Mouse (Mus musculus): Measurements from ENCODE around the gene Ppp1r15b. TPM values are rescaled to one million over a fixed set of nuclear protein-coding genes. Genes with fewer than 3 reads are reported as not detected.

Gene Ppp1r15b
- polyA plus RNA-seq, 1 experiment from 2014 or later, result 46.7 TPM

DNA sequence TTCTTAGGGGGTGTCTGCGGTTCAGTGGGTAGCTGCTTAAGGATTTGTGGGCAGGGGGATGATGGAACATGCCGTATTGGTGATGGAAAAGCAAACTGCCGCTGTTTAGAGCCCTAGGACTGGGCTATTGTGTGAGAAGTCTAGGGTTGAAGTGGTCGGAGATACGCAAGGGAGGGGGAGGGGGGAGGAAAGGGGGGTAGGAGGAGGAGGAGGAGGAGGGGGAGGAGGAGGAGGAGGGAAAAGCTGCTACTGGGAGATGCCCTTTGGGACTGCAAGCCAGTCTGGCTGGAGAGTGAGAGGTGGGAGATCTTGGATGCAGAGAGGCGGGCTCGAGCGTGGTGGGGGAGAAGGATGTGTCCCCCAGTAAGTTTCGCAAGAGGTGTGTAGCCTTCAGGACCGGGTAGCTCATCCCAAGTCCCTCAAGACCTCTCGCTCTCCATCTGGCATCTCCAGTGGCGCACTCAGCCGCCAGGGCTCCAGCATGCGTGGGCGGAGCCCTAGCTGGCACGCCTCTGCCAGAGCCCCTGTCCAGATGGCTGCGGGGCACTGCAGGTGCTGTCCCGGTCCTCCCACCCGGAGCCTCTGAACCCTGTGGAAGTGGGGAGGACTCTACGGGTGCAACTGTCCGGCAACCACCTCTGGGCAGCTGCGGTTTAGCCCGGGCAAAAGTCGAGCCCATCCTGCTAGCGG, 51.2 kb downstream of the Ppp1r15b start:
- peak overlapping the region; percentile 26 for H3K4me3 ChIP-seq (ENCODE audit: low read depth, low read length)
- peaks cover 18% of the 10 kb centered on the region for H3K27me3 ChIP-seq (ENCODE audit: control insufficient read depth, insufficient read depth, low read length)
- H3K4me2 ChIP-seq (ENCODE audit: low read depth, severe bottlenecking), result peak overlapping the region; percentile 89
- DNase-seq (ENCODE audit: low spot score), result peak; percentile 58
- H3K9ac ChIP-seq (ENCODE audit: low read length), result no peak overlapping the region; the same call in 1 of the 2 replicates
- under 1% methylated on average over 23 of the region's 25 CpGs for WGBS
- H3K27ac ChIP-seq (replicated peaks; ENCODE audit: low read depth, low read length), result no peak overlapping the region
- ATAC-seq (ENCODE audit: insufficient number of reproducible peaks, low FRiP score, low TSS enrichment, low read depth), result no peak
- peaks cover 7% of the 10 kb centered on the region for H3K4me1 ChIP-seq (ENCODE audit: control insufficient read depth, insufficient read depth, low read length)
- H3K9me3 ChIP-seq (ENCODE audit: control insufficient read depth, low read length), result no peaks in the 10 kb centered on the region
- H3K36me3 ChIP-seq (ENCODE audit: control insufficient read depth, insufficient read depth, low read length), result no peaks in the 10 kb centered on the region

DNA sequence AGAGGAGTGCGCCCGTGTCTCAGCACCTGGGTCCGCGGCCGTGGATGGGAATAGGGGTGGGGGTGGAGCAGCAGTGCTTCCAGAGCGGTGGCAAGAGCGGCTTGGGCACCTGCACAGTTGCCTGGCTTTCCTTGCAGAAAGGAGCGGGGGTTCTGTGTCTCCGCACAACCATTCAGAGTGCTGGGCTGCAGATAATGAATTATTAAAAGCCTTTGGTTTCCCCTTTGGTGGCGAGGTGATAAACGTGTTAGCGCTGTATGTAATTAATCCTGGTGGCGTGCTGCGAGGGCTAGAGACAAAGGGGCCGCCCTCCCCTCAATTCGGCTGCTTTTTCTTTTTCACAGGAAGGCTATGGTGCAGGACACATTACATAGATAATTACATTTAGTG, 51.8 kb downstream of the Ppp1r15b start:
- no peak for DNase-seq (ENCODE audit: low spot score)
- Histone ChIP-seq H3K27ac (replicated peaks; ENCODE audit: low read depth, low read length) (no peak overlapping the region), H3K4me3 (ENCODE audit: low read depth, low read length) (peak overlapping the region; percentile 21), H3K9me3 (ENCODE audit: control insufficient read depth, low read length) (no peaks in the 10 kb centered on the region), H3K27me3 (ENCODE audit: control insufficient read depth, insufficient read depth, low read length) (peaks cover 18% of the 10 kb centered on the region), H3K36me3 (ENCODE audit: control insufficient read depth, insufficient read depth, low read length) (no peaks in the 10 kb centered on the region), H3K4me1 (ENCODE audit: control insufficient read depth, insufficient read depth, low read length) (peaks cover 7% of the 10 kb centered on the region), H3K4me2 (ENCODE audit: low read depth, severe bottlenecking) (peak overlapping the region; percentile 67), H3K9ac (ENCODE audit: low read length) (no peak overlapping the region; the same call in 1 of the 2 replicates)
- WGBS, result under 1% methylated on average over 16 of the region's 16 CpGs
- ATAC-seq (ENCODE audit: insufficient number of reproducible peaks, low FRiP score, low TSS enrichment, low read depth), result no peak

DNA sequence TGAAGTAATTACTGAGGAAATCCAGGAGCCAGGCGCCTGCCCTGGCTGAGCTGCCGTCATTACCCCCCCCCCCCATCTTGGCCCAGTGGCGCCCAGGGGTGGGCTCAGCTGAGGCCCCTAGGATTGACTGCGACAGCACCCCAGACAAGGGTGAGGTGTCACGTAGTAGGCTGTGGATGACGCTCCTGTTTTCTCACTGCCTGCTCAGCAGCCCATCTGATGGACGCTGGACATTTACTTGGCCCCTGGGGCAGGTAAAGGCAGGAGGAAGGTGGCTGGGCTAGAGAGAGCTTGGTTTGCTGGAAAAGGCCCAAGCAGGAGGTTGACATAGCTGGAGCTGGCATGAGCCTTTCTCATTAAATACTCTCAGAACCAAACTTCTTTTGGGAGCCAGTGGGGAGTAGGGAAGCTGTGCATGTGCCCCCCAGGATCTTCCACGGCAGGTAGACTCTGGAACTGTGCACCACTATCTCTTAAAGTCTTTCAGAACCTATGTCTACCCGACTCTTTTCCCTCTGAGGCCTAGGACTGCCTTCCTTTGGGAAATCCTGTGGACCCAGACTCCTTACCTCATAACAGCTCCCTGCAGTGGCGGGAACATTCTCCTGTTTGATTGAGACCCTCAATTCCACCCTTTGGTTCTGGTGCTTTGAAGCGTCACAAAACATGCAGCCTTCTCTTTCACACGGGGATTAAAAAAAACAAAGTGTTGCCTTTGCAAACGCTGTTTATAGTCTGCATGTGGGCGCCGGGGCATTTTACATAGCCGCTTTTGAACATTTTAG, 52.4 kb downstream of the Ppp1r15b start:
- Histone ChIP-seq H3K9me3 (ENCODE audit: control insufficient read depth, low read length) (no peaks in the 10 kb centered on the region), H3K4me2 (ENCODE audit: low read depth, severe bottlenecking) (peak overlapping the region; percentile 67; the same call in 1 of the 2 replicates), H3K4me1 (ENCODE audit: control insufficient read depth, insufficient read depth, low read length) (peaks cover 13% of the 10 kb centered on the region), H3K36me3 (ENCODE audit: control insufficient read depth, insufficient read depth, low read length) (no peaks in the 10 kb centered on the region), H3K9ac (ENCODE audit: low read length) (no peak overlapping the region), H3K27me3 (ENCODE audit: control insufficient read depth, insufficient read depth, low read length) (peaks cover 18% of the 10 kb centered on the region), H3K27ac (replicated peaks; ENCODE audit: low read depth, low read length) (no peak overlapping the region), H3K4me3 (ENCODE audit: low read depth, low read length) (no peak overlapping the region)
- no peak for ATAC-seq (ENCODE audit: insufficient number of reproducible peaks, low FRiP score, low TSS enrichment, low read depth)
- DNase-seq (ENCODE audit: low spot score), result no peak
- WGBS, result 21% methylated on average over 16 of the region's 16 CpGs

DNA sequence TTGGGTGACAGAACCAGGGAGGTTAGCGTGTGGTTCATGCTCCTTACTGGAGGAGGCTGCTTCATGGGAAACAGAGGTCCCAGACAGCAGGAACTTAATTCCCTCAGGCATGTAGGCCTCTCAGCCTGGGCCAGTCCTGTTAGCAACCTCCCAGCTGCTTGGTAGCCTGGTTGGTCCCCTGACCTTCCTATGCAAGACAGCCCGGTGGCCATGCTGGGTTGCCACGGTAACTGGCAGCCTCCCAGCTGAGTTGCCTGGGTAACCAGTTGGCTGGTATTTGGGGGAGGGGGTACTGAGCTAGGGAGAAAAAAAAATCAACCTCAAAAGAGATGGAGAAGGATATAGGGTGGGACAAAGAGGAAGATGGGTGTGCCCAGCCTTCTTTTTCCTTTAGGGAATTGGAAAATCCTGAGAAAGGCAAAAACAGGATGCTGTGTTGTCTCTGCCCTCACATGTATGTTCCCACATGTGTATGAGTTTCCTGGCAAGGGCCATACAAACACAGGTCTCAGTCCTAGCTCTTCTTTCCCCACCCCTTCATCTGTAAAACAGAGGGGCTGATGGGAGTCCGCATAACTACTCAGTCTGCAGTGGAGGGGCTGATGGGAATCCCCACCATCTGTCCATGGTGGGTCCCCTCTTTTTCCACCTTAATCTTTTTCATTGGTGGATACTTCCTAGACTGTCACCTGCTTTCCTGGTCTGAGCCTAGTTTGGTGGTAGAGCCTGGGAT, 57.2 kb downstream of the Ppp1r15b start:
- H3K4me1 ChIP-seq (ENCODE audit: control insufficient read depth, insufficient read depth, low read length), result peaks cover 5% of the 10 kb centered on the region
- WGBS, result 16% methylated on average over 4 of the region's 4 CpGs
- 0 out of 2 replicates have a peak, but pooled peaks cover 1% of the 10 kb centered on the region for H3K27me3 ChIP-seq (ENCODE audit: control insufficient read depth, insufficient read depth, low read length)
- no peak overlapping the region for H3K9ac ChIP-seq (ENCODE audit: low read length)
- DNase-seq (ENCODE audit: low spot score) (peak; percentile 79), ATAC-seq (ENCODE audit: insufficient number of reproducible peaks, low FRiP score, low TSS enrichment, low read depth) (peak; percentile 69)
- H3K9me3 ChIP-seq (ENCODE audit: control insufficient read depth, low read length), result no peaks in the 10 kb centered on the region
- H3K4me3 ChIP-seq (ENCODE audit: low read depth, low read length), result no peak overlapping the region
- no peaks in the 10 kb centered on the region for H3K36me3 ChIP-seq (ENCODE audit: control insufficient read depth, insufficient read depth, low read length)
- H3K4me2 ChIP-seq (ENCODE audit: low read depth, severe bottlenecking), result no peak overlapping the region
- peak overlapping the region; percentile 44; the same call in 1 of the 2 replicates for H3K27ac ChIP-seq (replicated peaks; ENCODE audit: low read depth, low read length)

DNA sequence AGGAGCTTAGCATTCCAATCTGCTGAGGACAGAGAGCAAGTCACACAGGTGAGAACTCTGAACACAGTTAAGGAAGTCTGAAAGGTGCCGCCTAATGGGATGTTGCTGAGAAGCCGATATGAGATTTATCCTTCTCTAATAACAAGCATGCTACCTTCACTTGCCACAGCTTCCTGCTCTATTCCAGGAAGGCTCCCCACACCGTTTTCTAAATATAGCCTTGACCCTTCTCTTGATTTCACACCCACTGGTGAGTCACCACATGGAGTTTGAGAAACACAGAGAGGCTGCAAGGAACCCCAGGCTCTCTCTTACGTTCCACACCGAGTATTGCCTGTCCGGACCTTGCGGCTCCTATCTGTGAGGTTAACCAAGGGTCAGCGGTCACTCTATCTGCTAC, 57.8 kb downstream of the Ppp1r15b start:
- H3K4me1 ChIP-seq (ENCODE audit: control insufficient read depth, insufficient read depth, low read length), result peaks cover 5% of the 10 kb centered on the region
- no peaks in the 10 kb centered on the region for H3K36me3 ChIP-seq (ENCODE audit: control insufficient read depth, insufficient read depth, low read length)
- no peak overlapping the region for H3K4me3 ChIP-seq (ENCODE audit: low read depth, low read length)
- no peaks in the 10 kb centered on the region for H3K9me3 ChIP-seq (ENCODE audit: control insufficient read depth, low read length)
- H3K9ac ChIP-seq (ENCODE audit: low read length), result no peak overlapping the region
- H3K27ac ChIP-seq (replicated peaks; ENCODE audit: low read depth, low read length), result no peak overlapping the region
- H3K4me2 ChIP-seq (ENCODE audit: low read depth, severe bottlenecking), result no peak overlapping the region
- 94% methylated on average over 8 of the region's 8 CpGs for WGBS
- DNase-seq (ENCODE audit: low spot score) (no peak), ATAC-seq (ENCODE audit: insufficient number of reproducible peaks, low FRiP score, low TSS enrichment, low read depth) (no peak)
- no peaks in the 10 kb centered on the region for H3K27me3 ChIP-seq (ENCODE audit: control insufficient read depth, insufficient read depth, low read length)

Other genes starting within 250 kb of the Ppp1r15b start
- gene Mdm4, start 100.6 kb upstream of the Ppp1r15b start, polyA plus RNA-seq (2014; fragmentation: Nextera tagmentation; extraction: Ambion mirVana), result 33.2 and 41.5 TPM in 2 replicates
- 6.4 and 7.7 TPM in 2 replicates for gene Pik3c2b, start 85.5 kb upstream of the Ppp1r15b start, polyA plus RNA-seq (2014; fragmentation: Nextera tagmentation; extraction: Ambion mirVana)
- gene Plekha6, start 33.1 kb downstream of the Ppp1r15b start, polyA plus RNA-seq (2014; fragmentation: Nextera tagmentation; extraction: Ambion mirVana), result 0.75 and 0.87 TPM in 2 replicates
- gene Golt1a, start 178.7 kb downstream of the Ppp1r15b start, polyA plus RNA-seq (2014; fragmentation: Nextera tagmentation; extraction: Ambion mirVana), result not detected in 2 replicates
- not detected in 2 replicates for gene Kiss1, start 190.7 kb downstream of the Ppp1r15b start, polyA plus RNA-seq (2014; fragmentation: Nextera tagmentation; extraction: Ambion mirVana)
- gene Ren1, start 219.4 kb downstream of the Ppp1r15b start, polyA plus RNA-seq (2014; fragmentation: Nextera tagmentation; extraction: Ambion mirVana), result not detected in 2 replicates
- gene Etnk2, start 232.4 kb downstream of the Ppp1r15b start, polyA plus RNA-seq (2014; fragmentation: Nextera tagmentation; extraction: Ambion mirVana), result 1.0 and 1.3 TPM in 2 replicates

Measured in limb, embryonic 11.5 days (tissue).